Mouse (Mus musculus) liver, embryonic 14.5 days (tissue): ENCODE data around the gene Ppm1n.

Source experiments
- CTCF ChIP-seq: IDR thresholded peaks from 2 replicates; pipeline ENCODE4 v1.5.1; 2016; ENCODE audit warnings: antibody characterized with exemption, low read depth, control low read depth
- EP300 ChIP-seq: IDR thresholded peaks from 2 replicates; pipeline ENCODE4 v1.6.1; 2016; ENCODE audit warnings: antibody characterized with exemption, low read depth

DNA sequence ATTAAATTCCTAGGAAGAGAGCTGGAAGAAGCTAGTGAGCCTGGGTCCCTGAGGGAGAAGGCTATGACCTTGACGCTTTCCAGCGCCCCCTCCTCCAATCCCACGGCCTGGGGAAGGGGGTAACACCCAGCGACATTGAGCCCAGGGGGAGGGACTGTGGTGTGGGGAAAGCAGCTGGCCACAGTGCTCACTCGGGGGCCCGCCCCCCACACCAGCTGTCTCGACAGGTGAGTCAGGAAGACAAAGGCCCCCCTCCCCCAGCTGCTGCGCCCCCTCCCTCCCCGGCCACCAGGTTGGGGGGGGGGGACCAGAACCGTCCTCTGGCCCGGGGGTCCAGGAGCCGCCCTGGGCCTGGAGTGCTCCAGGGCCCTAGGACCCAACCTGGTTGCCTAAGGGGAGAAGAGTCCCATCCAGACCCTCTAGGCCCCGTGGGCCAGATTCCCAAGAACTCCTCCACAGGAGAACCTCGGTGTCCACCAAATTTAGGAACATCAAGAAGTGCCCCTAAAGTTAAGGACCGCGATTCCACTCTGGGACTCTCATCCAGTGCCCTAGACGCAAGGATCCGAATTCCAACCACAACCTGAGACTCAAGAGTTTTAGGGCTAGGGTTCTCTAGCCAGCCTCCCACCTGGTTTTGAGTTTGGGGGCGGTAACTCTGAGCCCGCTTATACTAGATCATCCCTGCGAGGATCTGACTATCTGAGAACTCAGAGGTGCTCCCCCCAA is 9.2 kb downstream of the Ppm1n start:
- TF ChIP-seq EP300 (no peak), CTCF (no peak)
